Mouse (Mus musculus) intestine, postnatal 0 days (tissue): Measurements from ENCODE around the gene Pcna. TPM values are rescaled to one million over a fixed set of nuclear protein-coding genes. Genes with fewer than 3 reads are reported as not detected.
"Not testable (repeated sequence)": the region's sequence is repeated elsewhere in the genome, so short reads cannot be mapped to it uniquely, and the experiment has no call there.

Experiments
- ATAC-seq: fragments of 200-750 bp; cut with Nextera tagmentation; 2 replicates; pipeline ENCODE4 v1.8.0; 2017; ENCODE audit warnings: mild to moderate bottlenecking, moderate TSS enrichment, moderate library complexity
- H3K27ac ChIP-seq: fragments of 300-500 bp; sonication (generic); 2 replicates; pipeline ENCODE4 v1.5.1; 2014; ENCODE audit warnings: mild to moderate bottlenecking, low read depth, low read length, moderate library complexity
- H3K27me3 ChIP-seq: fragments of 300-500 bp; sonication (generic); replicated peaks from 2 replicates; pipeline ENCODE4 v1.6.1; 2014; ENCODE audit warnings: low read length, mixed read lengths; ENCODE audit not compliant: control insufficient read depth, insufficient read depth
- H3K36me3 ChIP-seq: fragments of 300-500 bp; sonication (generic); 2 replicates; pipeline ENCODE4 v1.6.1; 2014; ENCODE audit warnings: mild to moderate bottlenecking, moderate library complexity; ENCODE audit not compliant: control insufficient read depth, insufficient read depth
- H3K4me1 ChIP-seq: fragments of 300-500 bp; sonication (generic); replicated peaks from 2 replicates; pipeline ENCODE4 v1.6.1; 2014; ENCODE audit warnings: antibody characterized with exemption, low read length, mixed read lengths; ENCODE audit not compliant: control insufficient read depth, insufficient read depth
- H3K4me2 ChIP-seq: fragments of 300-500 bp; sonication (generic); replicated peaks from 2 replicates; pipeline ENCODE4 v1.6.1; 2014; ENCODE audit warnings: low read depth, mild to moderate bottlenecking, moderate library complexity
- H3K4me3 ChIP-seq: fragments of 300-500 bp; sonication (generic); 2 replicates; pipeline ENCODE4 v1.5.1; 2014; ENCODE audit warnings: low read depth, low read length
- H3K9ac ChIP-seq: fragments of 300-500 bp; sonication (generic); 2 replicates; pipeline ENCODE4 v1.6.1; 2014; ENCODE audit warnings: mild to moderate bottlenecking, low read depth, low read length
- H3K9me3 ChIP-seq: fragments of 300-500 bp; sonication (generic); 2 replicates; pipeline ENCODE4 v1.6.1; 2016; ENCODE audit warnings: mixed run types; ENCODE audit not compliant: control insufficient read depth
- CTCF ChIP-seq: sonication (generic); IDR thresholded peaks from 2 replicates; pipeline ENCODE4 v1.5.1; 2016; ENCODE audit warnings: low read depth, mild to moderate bottlenecking, control low read depth, antibody characterized with exemption, moderate library complexity
- WGBS: fragments of 180-500 bp; shearing (Covaris S2); extraction: QIAGEN DNeasy Blood & Tissue Kit; methylation state at CpG from one replicate; pipeline ENCODE4 v1.1.7; 2014; 5-methylcytosine and 5-hydroxymethylcytosine counted together
- polyA plus RNA-seq: library from polyadenylated mRNA; unstranded; fragments of >200 nt; fragmentation: Nextera tagmentation; extraction: Ambion mirVana; gene quantifications from 2 replicates; pipeline ENCODE4 v1.2.1, GENCODE M21; 2015

Gene Pcna
- polyA plus RNA-seq, 1 experiment from 2014 or later = 105 TPM

DNA sequence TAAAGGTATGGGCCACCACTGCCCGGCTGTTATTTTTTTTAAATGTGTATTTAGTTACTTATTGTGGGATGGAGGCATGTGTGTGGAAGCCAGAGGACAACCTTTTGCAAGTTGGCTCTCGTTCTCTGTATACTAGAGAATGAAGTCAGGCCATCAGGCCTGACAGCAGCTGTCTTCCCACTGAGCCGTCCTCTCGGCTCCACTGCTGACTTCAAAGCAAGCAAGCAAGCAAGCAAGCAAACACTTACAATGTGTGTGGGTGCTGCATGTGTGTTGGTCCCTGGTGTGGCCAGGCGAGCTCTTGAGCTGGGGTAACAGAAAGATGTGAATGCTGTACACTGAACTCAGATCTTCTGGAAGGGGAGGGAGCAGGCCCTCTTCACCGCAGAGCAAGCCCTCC is 37.7 kb upstream of the Pcna start:
- no peak for ATAC-seq
- Histone ChIP-seq H3K9ac (no peak overlapping the region), H3K4me3 (no peak overlapping the region), H3K27me3 (no peaks in the 10 kb centered on the region), H3K9me3 (no peaks in the 10 kb centered on the region), H3K27ac (no peak overlapping the region), H3K36me3 (peaks cover 20% of the 10 kb centered on the region), H3K4me2 (no peak overlapping the region), H3K4me1 (no peaks in the 10 kb centered on the region)
- no peak for TF ChIP-seq CTCF
- WGBS = 74% methylated on average over 6 of the region's 6 CpGs

DNA sequence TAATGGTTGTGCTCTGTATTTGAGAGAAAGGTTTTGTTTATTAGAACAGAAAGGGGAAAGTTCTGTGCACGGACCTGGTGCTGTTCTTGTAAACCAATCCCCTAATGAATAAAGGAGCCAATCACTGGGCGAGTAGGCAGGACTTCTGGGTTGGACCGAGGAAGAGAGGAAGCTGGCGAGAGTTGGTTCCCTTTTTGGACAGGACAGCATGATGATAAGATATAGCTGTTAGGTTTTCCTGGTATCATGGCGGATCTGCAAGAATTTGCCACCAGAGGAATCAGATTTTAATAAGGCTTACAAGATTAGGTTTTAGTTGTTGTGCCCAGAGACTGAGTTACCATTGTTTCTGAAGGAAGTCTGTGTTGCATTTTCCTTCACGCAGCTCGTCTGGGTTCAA is 36.1 kb upstream of the Pcna start:
- H3K36me3 ChIP-seq, H3K27ac ChIP-seq, H3K4me1 ChIP-seq, H3K9ac ChIP-seq, ATAC-seq, H3K4me3 ChIP-seq, H3K4me2 ChIP-seq, H3K27me3 ChIP-seq, H3K9me3 ChIP-seq: not testable (repeated sequence)
- 58% methylated on average over 5 of the region's 7 CpGs for whole genome bisulfite sequencing

DNA sequence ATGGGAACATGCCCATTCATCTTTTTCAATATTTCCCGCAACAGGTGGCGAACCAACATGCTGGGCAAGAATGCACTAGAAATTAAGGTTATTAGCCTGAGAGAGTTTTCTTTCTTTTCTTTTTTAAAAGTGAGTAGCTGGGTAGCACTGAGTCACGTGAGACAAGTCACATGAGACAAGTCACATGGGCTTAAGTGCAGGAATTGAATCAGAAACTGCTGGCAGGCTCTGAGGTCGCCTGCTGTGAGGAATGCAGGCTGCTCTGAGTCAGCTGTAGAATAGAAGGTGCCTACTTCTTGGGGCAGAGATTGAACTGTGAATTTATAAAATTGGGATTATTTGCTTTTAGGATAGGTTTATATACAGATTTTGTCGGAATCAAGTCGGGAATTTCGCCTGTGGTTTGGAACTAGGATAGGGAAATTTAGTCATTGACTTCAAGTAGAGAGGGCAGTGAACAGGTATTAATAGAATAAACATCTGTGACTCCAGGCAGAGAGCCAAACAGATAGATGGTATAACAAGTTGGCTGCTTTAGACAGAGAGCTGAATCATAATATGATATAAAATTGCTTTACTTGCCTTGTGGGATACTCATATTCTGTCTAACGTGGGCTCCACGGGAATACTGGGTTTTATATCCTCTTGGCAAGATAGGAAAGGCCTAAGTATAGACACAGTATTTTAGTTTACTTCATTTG is 33.4 kb upstream of the Pcna start:
- ATAC-seq = no peak
- Histone ChIP-seq H3K9me3 (no peaks in the 10 kb centered on the region), H3K4me2 (no peak overlapping the region), H3K27me3 (no peaks in the 10 kb centered on the region), H3K36me3 (no peaks in the 10 kb centered on the region), H3K27ac (0 out of 2 replicates have a peak overlapping the region, but pooled peaks have one; percentile 28), H3K9ac (no peak overlapping the region), H3K4me3 (no peak overlapping the region), H3K4me1 (peaks cover 3% of the 10 kb centered on the region; the same call in 1 of the 2 replicates)
- no peak for TF ChIP-seq CTCF
- 78% methylated on average over 9 of the region's 9 CpGs for WGBS

DNA sequence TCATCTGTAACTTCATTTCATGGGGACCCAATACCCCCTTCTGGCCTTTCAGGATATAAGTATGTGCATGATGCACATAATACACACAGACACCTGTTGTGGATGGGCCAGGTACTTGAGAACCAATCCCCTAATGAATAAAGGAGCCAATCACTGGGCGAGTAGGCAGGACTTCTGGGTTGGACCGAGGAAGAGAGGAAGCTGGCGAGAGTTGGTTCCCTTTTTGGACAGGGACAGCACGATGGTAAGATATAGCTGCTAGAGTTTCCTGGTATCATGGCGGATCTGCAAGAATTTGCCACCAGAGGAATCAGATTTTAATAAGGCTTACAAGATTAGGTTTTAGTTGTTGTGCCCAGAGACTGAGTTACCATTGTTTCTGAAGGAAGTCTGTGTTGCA is 32.6 kb upstream of the Pcna start:
- H3K4me1 ChIP-seq, H3K27ac ChIP-seq: not testable (repeated sequence)
- 94% methylated on average over 5 of the region's 5 CpGs for WGBS

DNA sequence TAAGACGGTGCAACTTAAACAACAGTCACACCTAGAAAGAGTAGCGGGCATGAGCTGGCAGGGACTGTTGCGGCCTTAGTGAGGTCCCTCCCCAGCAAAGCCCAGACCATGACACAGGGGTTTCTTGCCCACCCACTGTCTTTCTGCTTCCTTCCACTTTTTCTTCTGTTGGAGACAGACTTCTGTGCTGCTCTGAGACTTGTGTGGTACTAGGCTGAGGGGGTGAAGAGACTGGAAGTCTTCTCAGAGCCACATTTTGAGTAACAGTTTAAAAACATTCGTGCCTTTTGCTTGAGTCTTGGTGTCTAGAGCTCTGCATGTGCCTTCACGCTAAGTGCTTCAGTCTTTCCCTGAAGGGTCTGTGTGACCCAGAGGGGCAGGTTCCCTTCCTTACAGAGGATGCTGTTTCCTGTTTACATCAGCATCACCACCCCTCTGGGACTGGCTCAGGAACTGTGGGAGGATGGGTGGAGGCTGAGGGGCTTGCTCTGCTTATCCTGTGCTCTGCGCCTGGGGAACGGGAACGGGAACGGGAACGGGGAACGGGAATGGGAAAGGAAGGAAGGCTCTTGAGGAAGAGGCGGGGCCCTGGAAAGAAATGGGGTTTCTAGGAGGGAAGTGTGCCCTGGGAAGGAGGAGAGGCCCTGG is 31.5 kb upstream of the Pcna start:
- Histone ChIP-seq H3K4me1 (peaks cover 3% of the 10 kb centered on the region; the same call in 1 of the 2 replicates), H3K4me3 (no peak overlapping the region), H3K36me3 (no peaks in the 10 kb centered on the region), H3K4me2 (peak overlapping the region; percentile 9; the same call in 1 of the 2 replicates), H3K27me3 (no peaks in the 10 kb centered on the region), H3K9ac (peak overlapping the region; percentile 31; the same call in 1 of the 2 replicates), H3K9me3 (no peaks in the 10 kb centered on the region), H3K27ac (peak overlapping the region; percentile 55; the same call in 1 of the 2 replicates)
- 68% methylated on average over 12 of the region's 12 CpGs for WGBS
- ATAC-seq = no peak
- no peak for TF ChIP-seq CTCF

More for the DNA sequence above, 32.6 kb upstream of the Pcna start:
- H3K4me3 ChIP-seq, H3K9ac ChIP-seq, H3K4me2 ChIP-seq, H3K36me3 ChIP-seq, H3K9me3 ChIP-seq, ATAC-seq, H3K27me3 ChIP-seq: not testable (repeated sequence)

DNA sequence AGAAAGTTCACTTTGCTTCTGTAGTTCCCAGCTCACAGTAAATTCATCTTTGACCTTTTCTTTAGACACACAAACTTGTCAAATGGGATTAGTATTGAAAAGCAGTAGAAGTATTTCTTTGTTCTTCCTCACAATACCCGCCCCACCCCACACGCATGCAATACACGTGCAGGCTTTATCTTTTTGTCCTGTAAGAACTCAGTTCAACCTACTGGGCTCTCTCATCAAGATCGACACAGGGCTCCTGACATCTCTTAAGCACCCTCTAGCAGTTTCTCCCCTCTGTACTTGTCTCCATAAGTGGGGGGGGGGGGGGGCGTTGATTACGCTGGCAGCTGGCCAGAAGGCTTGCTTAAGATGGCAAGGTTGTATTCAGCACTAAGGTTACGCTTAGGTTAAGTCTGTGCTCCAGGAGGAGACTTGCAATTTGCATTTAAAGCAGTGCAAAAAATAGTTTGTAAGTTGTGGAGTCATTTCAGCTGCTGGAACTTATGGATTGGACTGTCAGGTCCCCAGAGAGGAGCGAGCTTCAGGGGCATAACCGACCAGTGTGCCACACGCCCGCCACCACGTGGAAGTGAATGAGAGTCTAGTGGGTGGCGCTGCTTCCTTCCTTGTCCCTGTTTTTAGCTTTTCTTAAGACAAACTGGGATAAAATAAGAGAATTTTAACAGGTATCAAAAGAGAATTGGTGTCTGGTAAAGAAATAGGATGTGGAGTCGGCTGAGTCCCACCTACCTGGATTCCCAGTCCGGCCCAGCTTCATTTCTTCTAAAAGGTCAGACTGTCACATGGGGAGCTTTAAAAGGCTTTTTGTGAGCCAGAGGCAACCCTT is 30.3 kb upstream of the Pcna start:
- Histone ChIP-seq H3K9me3 (no peaks in the 10 kb centered on the region), H3K4me2 (no peak overlapping the region), H3K36me3 (peaks cover 1% of the 10 kb centered on the region; the same call in 1 of the 2 replicates), H3K27me3 (no peaks in the 10 kb centered on the region), H3K4me1 (peaks cover 3% of the 10 kb centered on the region; the same call in 1 of the 2 replicates), H3K4me3 (no peak overlapping the region), H3K27ac (peak overlapping the region; percentile 3; the same call in 1 of the 2 replicates), H3K9ac (no peak overlapping the region)
- TF ChIP-seq CTCF = no peak
- WGBS = 52% methylated on average over 15 of the region's 15 CpGs
- ATAC-seq = peak; percentile 75
